Mouse (Mus musculus) yolk sac, embryonic 10.5 days (tissue): ENCODE results near the gene Insig1.

ENCODE experiments used
- DNase-seq: peaks from one replicate; pipeline ENCODE4 v3.0.0-alpha.2; 2017; ENCODE audit warnings: low spot score

The Insig1 gene

DNA sequence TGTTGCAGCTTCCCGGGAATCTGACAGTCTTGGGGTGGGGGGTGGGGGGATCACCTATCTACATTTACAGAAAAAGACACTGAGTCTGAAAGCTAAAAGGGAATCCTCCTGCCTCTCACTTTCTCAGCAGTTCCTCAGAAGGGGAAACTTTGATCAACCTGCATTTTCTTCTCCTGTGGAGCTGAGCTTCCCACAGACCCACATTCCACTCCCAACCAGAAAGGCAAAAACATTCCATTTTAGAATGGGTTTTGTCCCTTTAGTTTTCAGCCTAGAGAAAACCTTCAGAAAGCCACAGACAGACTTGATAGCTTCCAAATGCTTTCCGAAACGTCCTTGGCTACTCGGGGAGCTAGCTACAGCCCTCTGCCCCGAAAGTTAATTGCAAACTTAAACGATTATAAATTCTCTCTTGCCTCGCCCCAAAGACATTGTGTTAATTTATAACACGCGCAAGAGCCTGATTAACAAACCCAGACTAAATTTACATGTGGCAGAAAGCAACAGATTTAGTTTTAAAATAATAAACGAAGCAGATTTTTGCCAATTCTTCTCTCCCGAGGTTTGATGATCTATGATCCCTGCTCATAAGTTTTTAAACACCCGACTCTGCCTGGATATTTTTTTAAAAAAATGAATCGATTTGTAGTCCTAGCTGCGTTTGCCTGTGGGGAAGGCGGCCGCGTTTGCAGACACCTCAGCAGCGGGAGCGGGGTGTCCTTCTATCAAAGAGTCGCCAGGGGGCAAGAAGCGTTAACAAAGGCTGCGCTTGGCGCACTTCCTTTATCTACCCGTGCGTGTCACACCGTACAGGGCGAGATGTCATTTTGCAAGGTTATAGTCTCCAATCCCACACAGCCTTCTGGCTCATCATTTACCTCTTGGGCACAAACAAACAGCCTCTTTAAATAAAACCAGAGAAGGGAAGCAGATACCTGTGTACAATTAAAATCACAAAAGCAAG, 51.6 kb downstream of the Insig1 start:
- peak; percentile 49 for DNase-seq

DNA sequence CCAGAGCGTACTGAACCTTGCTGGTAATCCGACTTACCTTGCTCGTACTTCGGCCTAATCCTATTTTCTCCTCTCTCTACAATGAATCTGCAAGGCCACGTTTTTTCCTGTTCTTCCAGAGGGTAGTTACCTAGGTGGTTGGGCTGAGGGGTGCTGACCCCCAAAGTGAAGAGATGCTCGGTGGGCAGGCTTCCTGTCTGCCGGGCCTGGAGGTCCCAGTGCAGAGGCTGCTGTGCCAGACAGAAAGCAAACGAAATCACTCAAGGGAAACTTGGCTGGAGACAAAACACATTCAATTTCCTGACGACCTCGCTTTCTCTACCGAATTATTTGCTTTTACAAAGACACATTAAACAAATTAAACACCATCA, 52.3 kb downstream of the Insig1 start:
- DNase-seq = peak; percentile 3

DNA sequence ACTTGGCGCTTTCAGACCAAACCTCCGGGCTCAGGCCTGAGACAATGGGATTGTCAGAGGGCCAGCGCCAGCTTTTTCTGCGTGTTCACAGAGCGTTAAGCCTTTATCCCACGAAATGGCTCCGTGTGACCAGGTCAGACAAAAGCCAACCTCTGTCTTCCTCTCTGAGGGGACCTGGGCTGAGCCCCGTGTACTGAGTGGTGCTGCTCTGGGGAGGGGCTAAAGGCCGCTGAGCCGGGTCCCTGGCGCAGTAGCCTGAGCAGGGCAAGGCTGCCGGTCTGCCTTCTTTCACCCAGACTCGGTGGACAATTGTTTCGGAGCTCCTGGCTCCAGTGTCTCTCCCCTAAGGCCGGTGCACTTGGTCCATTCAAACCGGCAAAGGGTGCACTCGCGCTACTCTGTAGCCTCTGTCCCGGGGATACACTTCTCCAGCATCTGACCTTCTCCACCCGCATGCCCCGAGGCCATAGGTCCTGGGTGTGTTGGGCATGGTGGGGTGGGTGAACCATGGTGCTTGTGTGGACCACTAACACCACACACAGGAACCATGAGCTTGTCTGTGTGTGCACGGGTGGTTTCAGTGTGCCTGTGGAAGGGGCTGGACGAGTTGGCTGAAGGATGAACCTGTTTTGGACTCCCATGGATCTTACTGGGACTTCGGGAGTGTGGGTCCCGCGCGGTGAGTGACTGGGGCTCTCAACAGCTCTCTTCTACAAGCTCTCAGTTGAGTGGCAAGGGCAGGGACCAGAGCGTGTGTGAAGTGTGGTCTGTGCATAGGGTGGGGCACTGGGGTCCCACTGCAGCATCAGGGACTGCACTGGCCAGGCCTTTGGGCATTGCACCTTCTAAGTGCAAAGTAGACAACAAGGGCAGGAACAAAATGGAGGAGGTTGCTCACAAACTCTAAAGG, 53.4 kb downstream of the Insig1 start:
- DNase-seq = no peak
